Mouse (Mus musculus) splenic B cell, adult 2 months (primary cell): ENCODE measurements around the gene Lyrm1.

Experiments used
- DNase-seq: peaks from one replicate; pipeline ENCODE4 v3.0.0-alpha.2; 2011; ENCODE audit warnings: low read depth, low spot score
- H3K27me3 ChIP-seq: 2 replicates; pipeline ENCODE4 v1.6.1; 2012; ENCODE audit warnings: mild to moderate bottlenecking, low read length, moderate library complexity, mixed read lengths; ENCODE audit not compliant: control insufficient read depth, poor library complexity, insufficient read depth, severe bottlenecking
- H3K36me3 ChIP-seq: 2 replicates; pipeline ENCODE4 v1.6.1; 2012; ENCODE audit warnings: mild to moderate bottlenecking, low read length, moderate library complexity, mixed read lengths; ENCODE audit not compliant: control insufficient read depth, poor library complexity, insufficient read depth, severe bottlenecking

Lyrm1 gene

DNA sequence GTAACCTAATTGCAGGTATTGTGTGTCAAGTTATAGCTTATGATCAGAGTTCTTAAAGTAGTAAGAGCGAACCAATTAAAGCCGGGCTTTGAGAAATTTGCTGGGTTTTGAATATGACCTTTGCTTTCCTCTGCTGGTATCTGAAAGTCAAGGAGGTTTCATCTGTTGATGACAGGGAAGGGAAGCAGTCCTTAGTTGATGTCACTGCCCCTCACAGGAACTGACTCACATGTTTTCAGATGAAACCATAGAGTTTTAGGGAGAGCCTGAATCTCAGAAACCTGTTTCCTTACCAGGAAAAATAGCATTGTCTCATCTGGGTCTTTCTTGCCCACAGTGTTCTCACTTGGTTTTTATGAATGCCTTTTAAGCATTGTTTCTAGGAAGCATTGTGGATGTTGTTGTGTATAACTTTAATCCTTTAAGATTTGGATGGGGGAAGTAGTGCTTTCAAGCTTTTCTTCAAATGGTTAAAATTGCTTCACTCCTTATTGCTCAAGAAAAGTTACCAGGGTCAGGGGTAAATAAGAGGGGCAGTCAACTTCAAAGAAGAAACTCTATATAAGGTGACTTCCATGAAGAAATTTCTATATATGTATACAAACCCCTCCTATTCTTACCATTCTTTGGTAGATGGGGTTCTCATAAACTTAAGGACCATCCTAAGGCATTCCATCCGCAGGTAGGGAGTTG is 11.0 kb downstream of the Lyrm1 start:
- Histone ChIP-seq H3K36me3 (no peaks in the 10 kb centered on the region), H3K27me3 (no peaks in the 10 kb centered on the region)

DNA sequence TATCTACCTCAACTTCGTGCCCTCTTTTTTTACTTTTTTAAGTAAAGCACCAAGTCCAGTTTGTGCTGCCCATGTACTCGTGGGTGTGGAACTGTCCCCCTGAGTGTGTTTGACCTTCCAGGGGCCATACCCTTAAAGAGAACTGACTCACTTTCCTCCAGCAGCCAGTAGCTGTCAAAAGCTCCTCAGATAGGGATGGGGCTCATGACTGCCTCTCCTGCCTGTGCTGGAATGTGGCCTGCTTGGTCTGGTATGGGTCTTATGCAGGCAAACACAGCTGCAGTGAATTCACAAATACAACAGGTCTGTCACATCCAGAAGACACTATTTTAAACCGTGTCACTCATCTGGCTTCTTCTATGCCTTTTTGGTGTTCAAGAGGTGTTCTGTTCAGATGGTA is 16.1 kb downstream of the Lyrm1 start:
- no peaks in the 10 kb centered on the region for H3K36me3 ChIP-seq
- DNase-seq = no peak
- H3K27me3 ChIP-seq = no peaks in the 10 kb centered on the region

More for the DNA sequence above, 11.0 kb downstream of the Lyrm1 start:
- DNase-seq = no peak

DNA sequence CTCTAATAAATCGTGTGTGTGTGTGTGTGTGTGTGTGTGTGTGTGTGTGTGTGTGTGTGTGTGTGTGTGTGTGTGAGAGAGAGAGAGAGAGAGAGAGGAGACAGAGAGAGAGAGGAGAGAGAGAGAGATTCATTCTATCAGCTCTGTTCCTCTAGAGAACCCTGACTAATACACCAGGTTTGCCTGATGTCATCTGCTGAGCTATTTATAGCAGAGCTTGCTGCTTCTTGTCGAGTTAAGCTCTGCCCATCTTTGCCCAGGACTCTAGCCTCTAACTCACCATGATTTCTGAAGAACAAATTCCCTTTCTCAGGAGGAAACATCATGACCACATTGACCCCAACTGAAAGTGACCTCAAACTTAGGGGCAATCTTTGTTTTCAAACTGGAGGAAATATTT is 24.8 kb downstream of the Lyrm1 start:
- DNase-seq = no peak
- Histone ChIP-seq H3K36me3 (no peaks in the 10 kb centered on the region), H3K27me3 (no peaks in the 10 kb centered on the region)

DNA sequence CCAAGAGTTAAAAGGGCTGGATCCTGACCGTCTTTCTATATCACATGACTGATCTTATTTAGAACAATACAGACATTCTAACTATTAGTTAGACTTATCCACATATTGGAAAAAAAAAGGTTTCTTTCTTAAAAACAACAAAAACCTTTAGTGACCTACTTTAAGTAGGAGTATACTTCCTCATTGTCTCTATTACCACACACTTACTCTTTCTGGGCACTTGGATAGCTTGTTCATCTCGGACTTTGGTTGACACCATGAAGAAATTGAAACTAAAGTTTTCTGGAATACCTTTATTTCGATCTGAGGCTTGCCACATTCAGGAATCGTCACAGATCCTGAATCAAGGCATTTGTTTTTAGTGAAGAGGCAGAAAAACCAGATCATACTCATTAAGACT is 25.4 kb downstream of the Lyrm1 start:
- H3K27me3 ChIP-seq = no peaks in the 10 kb centered on the region
- no peaks in the 10 kb centered on the region for H3K36me3 ChIP-seq
- no peak for DNase-seq

DNA sequence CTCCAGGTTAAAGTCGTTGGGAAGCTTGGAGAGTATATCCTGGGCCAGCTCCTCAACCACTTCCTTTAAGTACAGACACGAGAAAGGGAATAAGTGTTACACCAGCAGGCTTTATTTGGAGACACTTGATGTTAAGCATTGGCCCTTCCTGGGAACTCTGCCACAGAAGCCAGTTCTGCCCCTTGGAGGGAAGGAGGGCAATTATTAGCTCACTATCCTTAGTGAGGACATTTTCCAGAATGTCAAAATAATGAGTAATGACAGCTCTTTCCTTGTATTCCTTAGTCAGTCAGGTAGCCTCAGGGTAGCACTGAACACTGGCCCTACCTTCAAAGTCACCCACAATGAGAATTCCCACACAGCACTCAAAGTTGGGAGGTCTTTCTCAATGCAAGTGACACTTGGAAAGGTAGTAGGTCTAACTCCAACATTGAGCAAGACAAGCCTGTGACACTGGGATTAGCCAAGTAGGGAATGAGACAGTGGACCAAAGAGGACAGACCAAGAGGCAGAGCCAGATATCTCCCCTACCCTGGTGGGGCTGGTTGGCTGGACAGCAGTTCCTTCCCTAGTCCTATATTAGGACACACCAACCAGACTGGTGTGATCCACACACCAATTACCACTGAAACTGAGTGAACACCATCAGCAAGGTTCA is 33.3 kb downstream of the Lyrm1 start:
- no peak for DNase-seq

DNA sequence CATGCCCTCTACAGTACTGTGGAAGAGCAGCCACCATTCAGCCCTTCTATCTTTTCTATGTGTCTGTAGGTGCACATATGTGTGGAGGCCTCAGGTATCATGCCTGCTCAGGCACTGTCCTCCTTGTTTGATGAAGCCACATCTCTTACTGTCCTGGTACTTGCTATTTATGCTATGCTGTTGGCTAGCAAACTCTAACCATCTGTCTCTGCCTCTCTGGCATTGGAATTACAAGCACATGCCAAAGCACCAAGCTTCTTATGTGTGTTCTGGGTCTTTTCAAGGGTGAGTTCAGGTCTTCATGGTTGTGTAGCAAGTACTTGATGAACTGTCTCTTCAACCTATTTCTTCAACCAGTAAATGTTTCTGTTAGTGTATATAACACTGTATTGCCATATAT is 40.7 kb downstream of the Lyrm1 start:
- DNase-seq = no peak
- Histone ChIP-seq H3K27me3 (no peaks in the 10 kb centered on the region), H3K36me3 (no peaks in the 10 kb centered on the region)

More for the DNA sequence above, 33.3 kb downstream of the Lyrm1 start:
- Histone ChIP-seq H3K27me3 (no peaks in the 10 kb centered on the region), H3K36me3 (no peaks in the 10 kb centered on the region)

DNA sequence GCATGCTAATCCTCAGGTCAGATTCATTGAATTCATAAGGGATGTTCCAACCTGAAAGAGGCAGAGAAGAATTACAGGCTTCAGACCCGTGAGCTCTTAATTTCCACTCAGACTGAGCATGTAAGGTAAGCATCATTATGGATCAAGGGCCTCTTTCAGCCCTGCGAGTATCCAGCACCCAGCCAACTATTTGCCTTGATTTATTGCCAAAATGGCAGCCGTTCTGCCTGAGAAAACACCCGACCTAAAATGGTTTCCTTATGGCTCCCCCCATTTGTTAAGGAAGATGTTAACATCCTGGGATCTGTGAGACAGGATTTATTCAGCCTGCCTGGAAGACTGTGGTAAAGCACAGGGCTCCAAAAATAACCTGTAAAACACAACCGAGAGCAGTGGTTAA is 41.4 kb downstream of the Lyrm1 start:
- no peak for DNase-seq
- no peaks in the 10 kb centered on the region for H3K27me3 ChIP-seq
- H3K36me3 ChIP-seq = no peaks in the 10 kb centered on the region

DNA sequence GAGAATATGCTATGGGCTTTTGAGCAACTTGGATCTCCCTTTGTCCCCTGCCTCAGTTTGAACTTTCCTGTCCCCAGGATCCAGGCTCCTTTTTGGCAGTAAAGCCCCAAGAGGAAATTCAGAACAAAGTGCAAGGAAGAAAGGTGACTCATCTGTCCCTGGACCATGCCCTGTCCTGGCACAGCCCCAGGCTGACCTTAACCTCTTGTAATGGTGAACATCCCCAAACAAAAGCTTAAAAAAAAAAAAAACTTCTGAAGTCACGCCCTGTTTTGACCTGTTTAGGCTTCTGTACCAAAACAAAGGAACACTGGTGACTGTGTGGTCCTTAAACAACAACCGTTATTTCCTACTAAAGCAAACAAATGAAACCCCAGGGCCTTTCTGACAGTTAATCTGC is 45.9 kb downstream of the Lyrm1 start:
- no peaks in the 10 kb centered on the region for H3K27me3 ChIP-seq
- no peak for DNase-seq

DNA sequence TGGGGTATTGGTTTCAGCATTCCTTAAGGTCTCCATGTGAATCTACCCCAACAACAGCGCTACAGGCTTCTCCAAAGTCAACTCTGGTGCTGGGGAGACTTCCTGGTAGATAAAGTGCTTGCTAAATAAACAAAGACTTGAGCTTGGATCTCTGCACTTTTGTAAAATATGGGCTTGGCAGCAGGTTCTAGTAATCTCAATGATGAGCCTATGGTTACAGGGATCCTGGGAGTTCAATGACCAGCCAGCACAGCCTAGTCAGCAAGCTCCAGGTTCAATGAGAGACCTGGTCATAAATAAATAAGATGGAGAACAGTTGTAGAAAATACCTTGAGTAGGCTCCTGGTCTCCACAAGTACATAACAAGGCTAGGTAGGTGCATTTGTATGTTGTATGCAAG is 58.4 kb downstream of the Lyrm1 start:
- no peaks in the 10 kb centered on the region for H3K27me3 ChIP-seq
- no peaks in the 10 kb centered on the region for H3K36me3 ChIP-seq
- DNase-seq = no peak

More for the DNA sequence above, 45.9 kb downstream of the Lyrm1 start:
- H3K36me3 ChIP-seq = no peaks in the 10 kb centered on the region

DNA sequence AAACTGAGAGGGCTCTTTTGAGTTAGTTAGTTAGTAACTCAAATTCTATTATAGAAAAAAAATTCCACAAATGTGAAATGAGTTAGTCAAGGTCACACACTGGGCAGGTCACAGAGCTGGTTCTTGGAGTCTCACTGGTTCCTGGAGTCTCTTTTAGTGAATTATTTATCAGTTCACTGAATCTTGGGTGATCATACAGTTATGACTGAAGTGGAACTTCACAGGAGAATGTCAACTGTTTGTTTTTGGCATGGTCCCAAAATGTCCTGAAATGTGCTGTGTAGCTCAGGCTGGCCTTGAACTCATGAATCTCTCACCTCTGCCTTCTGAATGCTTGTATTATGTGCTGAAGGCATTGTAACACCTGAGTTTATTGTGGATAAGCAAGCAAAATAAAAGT is 61.8 kb downstream of the Lyrm1 start:
- no peak for DNase-seq
- H3K36me3 ChIP-seq = no peaks in the 10 kb centered on the region
- no peaks in the 10 kb centered on the region for H3K27me3 ChIP-seq

DNA sequence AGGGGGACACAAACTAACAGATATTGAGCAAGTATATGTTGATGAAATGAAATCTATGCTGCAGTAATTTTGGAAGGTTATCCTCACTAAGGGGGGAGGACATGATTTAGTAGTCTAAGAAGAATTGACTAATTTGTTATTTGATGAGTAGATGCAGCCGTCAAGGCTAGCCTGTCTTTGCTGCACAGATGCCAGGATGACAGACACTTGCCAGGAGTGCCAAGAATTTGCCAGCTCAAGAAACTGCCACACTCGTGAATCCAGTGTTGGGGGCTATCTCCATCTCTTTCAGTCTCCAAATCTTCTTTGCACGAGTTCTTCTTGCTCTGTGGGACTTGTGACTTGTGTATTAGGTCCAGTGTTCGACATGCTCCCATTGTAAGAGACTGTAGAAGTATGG is 63.4 kb downstream of the Lyrm1 start:
- no peak for DNase-seq
- H3K36me3 ChIP-seq = no peaks in the 10 kb centered on the region
- no peaks in the 10 kb centered on the region for H3K27me3 ChIP-seq

DNA sequence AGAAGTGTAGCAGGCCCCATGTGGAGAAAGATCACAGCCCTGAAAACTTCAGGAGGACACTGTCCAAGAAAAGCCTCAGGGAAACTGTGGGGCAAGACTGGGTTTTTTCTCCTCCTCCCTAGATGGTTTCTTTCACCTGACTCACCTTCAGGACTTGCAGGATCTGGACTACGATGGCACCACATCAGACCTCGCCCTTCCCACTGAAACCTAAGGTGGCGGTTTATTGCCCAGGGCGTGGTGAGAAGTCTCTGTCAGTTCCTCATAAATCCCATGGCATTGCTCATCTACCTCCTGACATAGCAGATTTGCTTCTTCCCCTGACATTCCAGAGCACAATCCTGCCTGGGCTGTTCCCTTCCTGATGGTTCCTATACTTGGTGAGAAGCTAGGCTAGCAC is 63.8 kb downstream of the Lyrm1 start:
- DNase-seq = no peak
- Histone ChIP-seq H3K27me3 (no peaks in the 10 kb centered on the region), H3K36me3 (no peaks in the 10 kb centered on the region)

DNA sequence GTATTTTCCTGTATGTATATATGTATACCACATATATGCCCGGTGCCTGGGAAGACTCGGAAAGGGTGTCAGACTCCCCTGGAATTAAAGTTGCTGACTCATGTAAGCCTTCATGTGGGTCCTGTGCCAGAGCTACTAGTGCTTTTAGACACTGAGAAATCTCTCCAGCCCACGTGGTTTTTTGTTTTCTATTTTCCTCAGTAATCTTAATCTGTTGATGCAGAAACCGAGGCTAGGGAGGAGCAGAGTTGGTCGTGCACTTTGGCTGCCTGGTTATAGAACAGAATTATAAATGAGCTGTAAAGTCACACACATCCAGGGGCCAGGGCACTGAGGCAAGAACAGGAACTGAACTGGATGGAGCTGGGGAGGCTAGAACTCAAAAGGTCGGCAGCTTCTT is 64.3 kb downstream of the Lyrm1 start:
- Histone ChIP-seq H3K36me3 (no peaks in the 10 kb centered on the region), H3K27me3 (no peaks in the 10 kb centered on the region)
- DNase-seq = no peak

DNA sequence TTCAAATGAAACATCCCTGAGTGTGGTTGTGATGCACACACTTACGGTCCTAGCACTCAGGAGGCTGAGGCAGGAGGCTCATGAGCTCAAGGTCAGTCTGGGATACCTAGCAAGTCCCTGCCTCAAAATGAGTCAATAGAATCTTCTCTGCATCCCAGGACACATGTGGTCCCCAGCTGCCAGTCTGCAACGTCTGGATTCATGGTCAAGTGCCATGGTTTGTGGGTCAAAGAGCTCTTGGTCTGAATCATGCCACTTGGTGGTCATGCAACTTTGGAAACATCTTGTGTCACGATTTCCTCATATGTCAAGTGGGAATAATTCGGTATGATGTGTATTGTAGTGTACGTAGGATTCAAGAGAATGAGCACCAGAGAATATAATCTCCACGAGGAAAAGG is 64.9 kb downstream of the Lyrm1 start:
- no peaks in the 10 kb centered on the region for H3K27me3 ChIP-seq
- no peaks in the 10 kb centered on the region for H3K36me3 ChIP-seq
- no peak for DNase-seq

DNA sequence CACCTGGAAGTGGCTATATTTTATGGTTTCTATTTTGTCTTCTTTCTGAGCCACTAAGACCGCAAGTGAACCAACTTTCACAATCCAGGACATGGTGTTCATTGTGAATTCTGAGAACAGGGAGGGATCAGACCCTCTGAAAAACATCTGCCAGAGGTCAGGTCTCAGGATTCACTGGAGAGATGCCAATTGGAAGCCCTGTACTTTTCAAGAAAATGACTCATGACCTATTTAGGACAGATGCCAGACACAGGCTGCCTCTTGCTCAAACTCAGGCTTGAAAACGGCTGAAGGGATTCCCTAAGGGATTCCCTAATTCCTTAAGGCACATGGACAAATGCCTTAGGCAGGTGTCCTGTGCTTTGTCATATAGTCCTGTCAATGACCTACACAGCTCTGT is 65.4 kb downstream of the Lyrm1 start:
- Histone ChIP-seq H3K36me3 (no peaks in the 10 kb centered on the region), H3K27me3 (no peaks in the 10 kb centered on the region)
- DNase-seq = no peak

DNA sequence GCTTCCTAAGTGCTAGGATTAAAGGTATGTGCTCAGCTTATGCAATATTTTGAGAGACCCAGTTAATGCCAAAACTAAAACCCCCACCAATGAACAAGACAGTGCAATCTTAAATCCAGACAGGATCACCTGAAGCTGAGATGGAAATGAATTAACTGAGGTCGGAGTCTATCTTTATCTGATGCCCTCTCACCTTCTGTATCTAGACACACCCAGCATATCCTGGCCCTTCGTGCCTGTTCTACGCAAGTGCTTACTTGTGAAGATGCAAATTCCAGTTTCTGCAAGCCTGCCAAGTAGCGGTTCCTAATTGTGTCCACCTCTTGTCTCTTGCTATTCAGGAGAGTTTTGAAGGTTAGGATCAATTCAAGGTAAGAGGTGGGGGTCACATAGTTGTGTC is 69.5 kb downstream of the Lyrm1 start:
- no peaks in the 10 kb centered on the region for H3K27me3 ChIP-seq
- H3K36me3 ChIP-seq = no peaks in the 10 kb centered on the region
- DNase-seq = no peak
